Comparison of ENCODE assay signal across 10 mouse cellular contexts in the genomic region with DNA sequence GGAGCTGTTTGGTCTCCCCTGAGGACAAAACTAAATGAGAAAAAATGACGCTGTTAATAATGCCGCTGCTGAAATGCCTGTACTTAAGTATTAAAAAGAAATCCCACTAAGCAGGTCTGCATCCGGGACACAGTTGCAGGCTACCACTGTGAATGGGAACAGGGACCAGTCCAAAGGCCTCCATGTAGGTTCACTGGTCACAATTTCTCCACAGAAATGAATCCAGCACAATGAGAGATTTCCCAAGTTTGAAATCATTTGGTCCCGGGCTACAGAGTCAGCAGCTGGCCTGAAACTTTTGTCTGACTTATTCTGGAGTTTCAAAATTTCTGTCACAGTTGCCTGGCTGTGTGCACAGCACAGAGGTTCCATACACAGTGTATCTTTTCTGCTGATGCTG.
DNase-seq lines count a peak whose midpoint lies in the region; ATAC-seq and TF ChIP-seq lines count a peak whose summit lies in the region.
"Had no signal": no experiment of that assay in that cellular context is flagged by ENCODE, and none has a peak within 500 bp of the region (broad histone marks: within the 10 kb centered on the region; RNA-seq: fewer than 3 reads in every experiment).

No protein-coding gene starts in this region.

- peak overlapping the region; percentile 95 for H3K4me2 ChIP-seq in lung, embryonic 14.5 days
- peak overlapping the region; percentile 92 for H3K4me2 ChIP-seq in forebrain, postnatal 0 days (ENCODE audit: low read depth)
- peak overlapping the region; percentile 87 for H3K4me2 ChIP-seq in limb, embryonic 13.5 days (replicated peaks)
- peak overlapping the region; percentile 91 for H3K4me2 ChIP-seq in stomach, embryonic 14.5 days (replicated peaks; ENCODE audit: low read depth, low read length)

- TF ChIP-seq CTCF in lung, embryonic 14.5 days (IDR thresholded peaks at IDR 0.05; ENCODE audit: low read depth): no peak
- TF ChIP-seq CTCF in forebrain, postnatal 0 days (IDR thresholded peaks at IDR 0.05; ENCODE audit: low read depth): no peak

- WGBS in lung, embryonic 14.5 days: 19% methylated on average over 4 of the region's 4 CpGs
- WGBS in forebrain, postnatal 0 days: 11% methylated on average over 4 of the region's 4 CpGs
- WGBS in limb, embryonic 13.5 days: 12% methylated on average over 4 of the region's 4 CpGs
- WGBS in stomach, embryonic 14.5 days: 27% methylated on average over 4 of the region's 4 CpGs

- 0 out of 2 replicates have a peak, but pooled peaks cover 19% of the 10 kb centered on the region for H3K4me1 ChIP-seq in lung, embryonic 14.5 days (ENCODE audit: insufficient read depth)
- peaks cover 6% of the 10 kb centered on the region; the same call in 1 of the 2 replicates for H3K4me1 ChIP-seq in forebrain, postnatal 0 days (ENCODE audit: insufficient read depth)
- peaks cover 49% of the 10 kb centered on the region for H3K4me1 ChIP-seq in limb, embryonic 13.5 days
- peaks cover 45% of the 10 kb centered on the region for H3K4me1 ChIP-seq in stomach, embryonic 14.5 days (ENCODE audit: control insufficient read depth, insufficient read depth, low read length)

- H3K9me3 ChIP-seq in lung, embryonic 14.5 days (ENCODE audit: low read depth, low read length): no peaks in the 10 kb centered on the region
- H3K9me3 ChIP-seq in forebrain, postnatal 0 days (ENCODE audit: low read length): no peaks in the 10 kb centered on the region
- no peaks in the 10 kb centered on the region for H3K9me3 ChIP-seq in limb, embryonic 13.5 days
- no peaks in the 10 kb centered on the region for H3K9me3 ChIP-seq in stomach, embryonic 14.5 days (ENCODE audit: control insufficient read depth, low read depth, low read length)

- DNase-seq in lung, embryonic 14.5 days: no peak
- no peak for DNase-seq in lung, postnatal 4 days
- DNase-seq in forebrain, postnatal 0 days: no peak
- DNase-seq in cerebellum, postnatal 25 days: no peak
- no peak for DNase-seq in testis, postnatal 14 days (ENCODE audit: low spot score)
- DNase-seq: thymus, adult 2 months had no signal

- peak overlapping the region; percentile 100 for H3K27ac ChIP-seq in lung, embryonic 14.5 days (ENCODE audit: low read depth)
- H3K27ac ChIP-seq in forebrain, postnatal 0 days (ENCODE audit: low read depth, low read length): peak overlapping the region; percentile 100
- peak overlapping the region; percentile 77 for H3K27ac ChIP-seq in limb, embryonic 13.5 days
- H3K27ac ChIP-seq in stomach, embryonic 14.5 days (ENCODE audit: low read length): peak overlapping the region; percentile 100; the same call in 1 of the 2 replicates
- H3K27ac ChIP-seq: macrophage had no signal

- H3K36me3 ChIP-seq in lung, embryonic 14.5 days (ENCODE audit: insufficient read depth): no peaks in the 10 kb centered on the region
- H3K36me3 ChIP-seq in forebrain, postnatal 0 days (ENCODE audit: insufficient read depth): no peaks in the 10 kb centered on the region
- no peaks in the 10 kb centered on the region for H3K36me3 ChIP-seq in limb, embryonic 13.5 days
- H3K36me3 ChIP-seq in stomach, embryonic 14.5 days (ENCODE audit: control insufficient read depth, insufficient read depth, low read length): no peaks in the 10 kb centered on the region

- H3K9ac ChIP-seq in lung, embryonic 14.5 days: peak overlapping the region; percentile 100
- H3K9ac ChIP-seq in forebrain, postnatal 0 days: peak overlapping the region; percentile 92
- peak overlapping the region; percentile 100; the same call in 1 of the 2 replicates for H3K9ac ChIP-seq in limb, embryonic 13.5 days
- no peak overlapping the region for H3K9ac ChIP-seq in stomach, embryonic 14.5 days (replicated peaks; ENCODE audit: low read depth, low read length)

- no peaks in the 10 kb centered on the region for H3K27me3 ChIP-seq in lung, embryonic 14.5 days (ENCODE audit: insufficient read depth, low read length)
- H3K27me3 ChIP-seq in forebrain, postnatal 0 days (ENCODE audit: insufficient read depth, low read length): no peaks in the 10 kb centered on the region
- no peaks in the 10 kb centered on the region for H3K27me3 ChIP-seq in limb, embryonic 13.5 days
- no peaks in the 10 kb centered on the region for H3K27me3 ChIP-seq in stomach, embryonic 14.5 days (ENCODE audit: control insufficient read depth, insufficient read depth, low read length)

- no peak for ATAC-seq in lung, embryonic 14.5 days (ENCODE audit: insufficient read depth)
- ATAC-seq in forebrain, postnatal 0 days: no peak
- ATAC-seq in limb, embryonic 13.5 days (ENCODE audit: low FRiP score, low read depth): no peak
- ATAC-seq in stomach, embryonic 14.5 days (ENCODE audit: insufficient number of reproducible peaks, insufficient read depth, low FRiP score, low read depth): no peak
- ATAC-seq in erythroid progenitor cell, adult 5-6 weeks (replicated peaks; ENCODE audit: low FRiP score, poor library complexity, severe bottlenecking): no peak

- H3K4me3 ChIP-seq in lung, embryonic 14.5 days (ENCODE audit: low read depth, low read length): peak overlapping the region; percentile 100
- peak overlapping the region; percentile 79 for H3K4me3 ChIP-seq in forebrain, postnatal 0 days (ENCODE audit: low read depth, low read length)
- peak overlapping the region; percentile 13; the same call in 1 of the 2 replicates for H3K4me3 ChIP-seq in limb, embryonic 13.5 days
- no peak overlapping the region for H3K4me3 ChIP-seq in stomach, embryonic 14.5 days (ENCODE audit: low read depth, low read length)
